Mouse (Mus musculus) neural tube, embryonic 15.5 days (tissue): ENCODE data around the gene Arl4c. TPM values are rescaled to one million over a fixed set of nuclear protein-coding genes. Genes with fewer than 3 reads are reported as not detected.

ENCODE experiments used
- ATAC-seq: fragments of 200-750 bp; cut with Nextera tagmentation; 2 replicates; pipeline ENCODE4 v1.8.0; 2017; ENCODE audit warnings: mild to moderate bottlenecking, moderate TSS enrichment, moderate library complexity; ENCODE audit not compliant: low FRiP score
- H3K27ac ChIP-seq: fragments of 300-500 bp; sonication (generic); replicated peaks from 2 replicates; pipeline ENCODE4 v1.5.1; 2015; ENCODE audit warnings: mild to moderate bottlenecking, inconsistent platforms
- H3K27me3 ChIP-seq: fragments of 300-500 bp; sonication (generic); replicated peaks from 2 replicates; pipeline ENCODE4 v1.6.1; 2015; ENCODE audit warnings: inconsistent platforms
- H3K36me3 ChIP-seq: fragments of 300-500 bp; sonication (generic); 2 replicates; pipeline ENCODE4 v1.6.1; 2015; ENCODE audit warnings: inconsistent platforms
- H3K4me1 ChIP-seq: fragments of 300-500 bp; sonication (generic); 2 replicates; pipeline ENCODE4 v1.6.1; 2015; ENCODE audit warnings: inconsistent platforms
- H3K4me2 ChIP-seq: fragments of 300-500 bp; sonication (generic); 2 replicates; pipeline ENCODE4 v1.6.1; 2015; ENCODE audit warnings: inconsistent platforms, mild to moderate bottlenecking, moderate library complexity
- H3K4me3 ChIP-seq: fragments of 300-500 bp; sonication (generic); replicated peaks from 2 replicates; pipeline ENCODE4 v1.5.1; 2015; ENCODE audit warnings: mild to moderate bottlenecking, inconsistent platforms
- H3K9ac ChIP-seq: fragments of 300-500 bp; sonication (generic); replicated peaks from 2 replicates; pipeline ENCODE4 v1.6.1; 2015; ENCODE audit warnings: mild to moderate bottlenecking, inconsistent platforms
- H3K9me3 ChIP-seq: fragments of 300-500 bp; sonication (generic); replicated peaks from 2 replicates; pipeline ENCODE4 v1.6.1; 2016; ENCODE audit warnings: inconsistent platforms
- WGBS: fragments of 180-500 bp; shearing (Covaris S2); methylation state at CpG from one replicate; pipeline ENCODE4 v1.1.7; 2015; ENCODE audit warnings: mixed read lengths; 5-methylcytosine and 5-hydroxymethylcytosine counted together
- polyA plus RNA-seq: library from polyadenylated mRNA; unstranded; fragments of >200 nt; fragmentation: Nextera tagmentation; extraction: Ambion mirVana; gene quantifications from 2 replicates; pipeline ENCODE4 v1.2.1, GENCODE M21; 2015

Gene Arl4c
- polyA plus RNA-seq, 1 experiment from 2014 or later: 43.5 TPM

DNA sequence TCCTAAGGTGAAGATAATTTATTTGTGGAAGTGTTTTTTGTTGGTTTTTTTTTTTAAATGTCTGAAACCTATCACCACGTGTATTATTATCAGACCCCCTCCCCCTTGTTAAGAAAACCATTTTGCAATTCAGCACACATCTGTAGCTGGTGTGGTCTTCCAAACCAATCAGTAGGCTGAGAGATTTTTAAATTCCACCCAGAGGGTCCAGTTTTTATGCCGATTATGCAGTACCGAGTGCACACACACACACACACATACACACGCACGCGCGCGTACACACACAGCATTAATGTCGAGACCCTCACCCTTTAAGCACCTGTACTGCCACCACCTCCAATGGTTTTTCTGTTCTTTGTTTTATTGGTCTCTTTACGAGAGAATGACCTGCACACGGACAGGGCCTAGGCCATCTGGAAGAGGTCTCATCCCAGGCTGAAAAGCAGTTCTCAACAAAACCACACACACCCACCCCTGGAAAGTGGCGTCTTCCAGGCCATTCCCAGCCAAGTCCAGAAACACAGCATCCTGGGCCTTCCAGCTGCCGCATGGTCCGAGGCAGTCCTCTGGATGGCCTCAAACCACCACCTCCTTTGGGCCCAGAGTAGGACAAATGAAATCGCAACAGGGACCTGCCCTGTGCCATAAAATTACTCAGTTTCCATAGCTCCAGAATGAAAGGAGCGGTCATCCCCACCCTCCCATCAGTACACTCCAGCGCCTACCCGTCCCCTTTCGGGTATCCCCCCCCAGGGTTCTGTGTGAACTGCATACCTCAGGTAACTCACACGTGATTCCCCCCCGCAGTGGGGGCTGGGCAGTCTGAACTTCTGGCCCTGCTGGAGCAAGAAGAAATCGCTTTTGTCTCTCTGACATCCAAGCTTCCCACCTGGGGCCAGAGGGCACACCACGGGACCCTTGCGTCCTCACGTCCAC is 1.9 kb downstream of the Arl4c start:
- 3% methylated on average over 25 of the region's 25 CpGs for WGBS
- H3K4me1 ChIP-seq: peaks cover 31% of the 10 kb centered on the region

DNA sequence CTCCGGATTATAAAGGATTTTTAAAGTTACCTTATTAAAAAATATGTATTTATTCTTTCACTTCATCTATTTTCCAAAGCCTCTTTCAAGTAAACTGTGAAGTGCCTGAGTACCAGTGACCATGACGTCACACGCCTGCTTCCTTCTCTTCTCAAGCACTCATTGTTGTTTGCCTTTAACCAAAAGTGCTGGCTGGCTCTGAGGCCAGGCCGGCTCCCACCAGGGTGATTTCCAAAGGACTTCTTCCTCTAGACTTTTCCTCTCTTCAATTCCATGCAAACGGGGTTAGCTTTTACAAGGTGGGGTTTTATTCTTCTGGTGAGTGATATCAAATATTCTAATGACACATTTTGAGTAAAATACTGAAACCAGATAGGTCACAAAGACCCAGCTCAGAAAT is 2.6 kb downstream of the Arl4c start:
- peak overlapping the region; percentile 92 for H3K4me3 ChIP-seq
- peak overlapping the region; percentile 99 for H3K9ac ChIP-seq
- H3K9me3 ChIP-seq: no peaks in the 10 kb centered on the region
- H3K36me3 ChIP-seq: peaks cover 6% of the 10 kb centered on the region; the same call in 1 of the 2 replicates
- ATAC-seq: no peak
- H3K4me1 ChIP-seq: peaks cover 31% of the 10 kb centered on the region
- H3K4me2 ChIP-seq: peak overlapping the region; percentile 67
- no peaks in the 10 kb centered on the region for H3K27me3 ChIP-seq
- H3K27ac ChIP-seq: peak overlapping the region; percentile 98
- WGBS: 3% methylated on average over 5 of the region's 5 CpGs

More for the DNA sequence above, 1.9 kb downstream of the Arl4c start:
- ATAC-seq: peak; percentile 25; the same call in 1 of the 2 replicates
- peak overlapping the region; percentile 92 for H3K4me3 ChIP-seq
- peak overlapping the region; percentile 98 for H3K27ac ChIP-seq
- H3K27me3 ChIP-seq: no peaks in the 10 kb centered on the region
- peak overlapping the region; percentile 67 for H3K4me2 ChIP-seq
- no peaks in the 10 kb centered on the region for H3K9me3 ChIP-seq
- H3K36me3 ChIP-seq: peaks cover 6% of the 10 kb centered on the region; the same call in 1 of the 2 replicates
- peak overlapping the region; percentile 99 for H3K9ac ChIP-seq

DNA sequence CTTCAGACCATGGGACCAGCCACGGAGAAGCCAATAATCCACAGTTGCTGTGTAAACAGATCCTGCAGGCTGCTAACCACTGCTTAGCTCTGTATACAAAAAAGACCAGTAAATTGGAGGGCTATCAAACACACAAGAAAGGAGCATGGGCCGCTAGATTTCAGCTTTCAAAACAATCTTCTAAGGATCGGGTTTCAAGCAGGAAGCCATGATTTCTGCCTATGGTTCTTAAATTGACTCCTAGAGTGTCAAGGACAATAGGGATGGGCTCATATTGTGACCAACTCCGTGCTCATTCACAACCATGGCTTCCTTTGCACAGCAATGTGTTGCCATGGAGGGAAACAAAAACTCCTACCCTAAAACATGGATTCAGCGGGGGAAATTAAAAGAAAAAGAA is 3.1 kb downstream of the Arl4c start:
- Histone ChIP-seq H3K27me3 (no peaks in the 10 kb centered on the region), H3K4me3 (peak overlapping the region; percentile 92), H3K27ac (peak overlapping the region; percentile 98), H3K36me3 (peaks cover 6% of the 10 kb centered on the region; the same call in 1 of the 2 replicates), H3K9me3 (no peaks in the 10 kb centered on the region), H3K4me1 (peaks cover 31% of the 10 kb centered on the region), H3K4me2 (peak overlapping the region; percentile 67), H3K9ac (peak overlapping the region; percentile 99)
- 4% methylated on average over 5 of the region's 5 CpGs for WGBS
- no peak for ATAC-seq

DNA sequence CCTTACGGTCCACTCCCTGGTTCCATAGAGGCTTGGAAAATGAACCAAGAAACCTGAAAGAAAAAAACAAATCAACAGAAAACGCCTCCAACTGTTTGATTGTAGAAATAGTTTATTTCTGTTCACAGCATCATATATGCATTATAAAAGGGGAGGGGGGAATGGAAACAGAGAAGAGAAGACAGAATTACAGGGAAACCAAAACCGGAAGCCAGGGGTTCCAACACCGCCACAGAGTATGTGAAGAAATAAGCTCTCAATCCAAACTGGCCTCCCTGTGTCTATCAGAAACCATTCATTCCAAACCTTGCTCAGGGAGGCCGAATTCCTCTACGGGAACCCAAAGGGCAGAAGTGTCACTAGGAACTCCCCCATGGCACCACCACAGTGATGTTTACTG is 3.9 kb downstream of the Arl4c start:
- Histone ChIP-seq H3K36me3 (peaks cover 6% of the 10 kb centered on the region; the same call in 1 of the 2 replicates), H3K9me3 (no peaks in the 10 kb centered on the region), H3K4me2 (peak overlapping the region; percentile 67), H3K9ac (peak overlapping the region; percentile 99; the same call in 1 of the 2 replicates), H3K4me1 (peaks cover 31% of the 10 kb centered on the region), H3K27ac (no peak overlapping the region), H3K27me3 (no peaks in the 10 kb centered on the region), H3K4me3 (peak overlapping the region; percentile 92)
- ATAC-seq: no peak
- 77% methylated on average over 6 of the region's 6 CpGs for WGBS

DNA sequence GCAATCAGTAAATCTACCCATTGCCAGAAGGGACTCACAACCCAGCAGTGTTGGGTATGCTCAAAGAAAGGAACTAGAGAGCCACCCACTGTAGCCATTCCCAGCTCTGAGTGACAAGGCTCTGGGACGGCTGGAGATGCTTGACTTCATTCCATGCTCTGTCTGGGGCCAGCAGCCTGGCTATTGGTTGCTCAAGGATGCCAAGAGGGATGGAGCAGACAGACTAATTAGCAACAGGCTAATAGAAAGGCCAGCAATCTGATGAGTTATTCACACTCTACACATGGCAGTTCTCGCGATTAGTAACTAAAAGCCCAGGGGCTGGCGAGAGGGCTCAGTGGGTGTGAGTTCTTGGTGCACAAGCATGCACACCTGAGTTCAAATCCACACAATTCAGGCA is 5.6 kb downstream of the Arl4c start:
- Histone ChIP-seq H3K27ac (no peak overlapping the region), H3K9me3 (no peaks in the 10 kb centered on the region), H3K4me2 (no peak overlapping the region), H3K36me3 (peaks cover 6% of the 10 kb centered on the region; the same call in 1 of the 2 replicates), H3K4me3 (no peak overlapping the region), H3K27me3 (no peaks in the 10 kb centered on the region), H3K9ac (no peak overlapping the region), H3K4me1 (peaks cover 24% of the 10 kb centered on the region)
- ATAC-seq: no peak
- WGBS: 72% methylated on average over 4 of the region's 4 CpGs

DNA sequence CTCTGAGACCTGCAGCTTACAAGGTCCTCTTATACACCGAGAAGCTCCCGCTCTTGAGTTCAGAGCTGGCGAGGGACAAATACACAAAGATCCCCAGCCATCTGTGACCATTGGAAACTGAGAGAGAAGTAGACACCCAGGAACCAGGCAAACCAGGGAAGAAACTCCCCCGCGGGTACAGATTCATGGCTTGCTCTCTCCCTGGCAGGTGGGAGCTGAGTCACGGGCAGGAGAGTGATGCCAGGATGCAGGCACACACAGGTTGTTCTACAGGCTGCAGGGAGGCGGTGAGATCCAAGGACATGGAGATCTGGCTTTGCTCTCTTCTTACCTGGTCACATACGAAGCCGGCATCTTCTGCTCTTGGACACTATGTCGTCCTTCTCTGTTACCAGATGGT is 7.7 kb downstream of the Arl4c start:
- H3K36me3 ChIP-seq: peaks cover 6% of the 10 kb centered on the region; the same call in 1 of the 2 replicates
- no peak overlapping the region for H3K27ac ChIP-seq
- H3K4me3 ChIP-seq: no peak overlapping the region
- 89% methylated on average over 10 of the region's 10 CpGs for WGBS
- no peak for ATAC-seq
- no peak overlapping the region for H3K4me2 ChIP-seq
- no peak overlapping the region for H3K9ac ChIP-seq
- peaks cover 21% of the 10 kb centered on the region for H3K4me1 ChIP-seq
- no peaks in the 10 kb centered on the region for H3K9me3 ChIP-seq
- no peaks in the 10 kb centered on the region for H3K27me3 ChIP-seq

DNA sequence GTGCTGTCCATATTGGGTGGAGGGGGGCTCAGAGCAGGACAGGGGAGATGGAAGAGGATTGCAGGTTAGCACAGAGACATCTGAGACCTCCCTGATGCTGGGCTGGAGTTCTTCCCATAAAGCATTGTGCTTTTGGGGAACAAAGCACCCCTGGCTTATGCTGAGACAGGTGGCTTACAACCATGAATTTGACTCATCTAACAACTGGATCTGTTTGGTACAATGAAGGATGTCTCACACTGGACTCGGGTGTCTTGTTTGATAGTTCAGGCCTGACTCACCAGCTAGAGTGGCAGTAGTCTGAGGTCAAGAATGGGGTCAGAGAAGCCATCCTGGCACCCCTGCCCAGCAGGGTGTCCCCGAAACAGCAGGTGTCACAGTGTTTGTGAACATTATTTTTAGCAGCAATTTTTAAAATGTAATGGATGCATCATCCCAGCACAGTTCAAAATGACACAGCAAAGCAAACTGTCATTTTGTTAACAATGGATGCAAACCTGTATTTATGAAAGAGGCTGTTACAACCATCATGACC is 9.7 kb downstream of the Arl4c start:
- H3K4me1 ChIP-seq: peaks cover 5% of the 10 kb centered on the region
- no peaks in the 10 kb centered on the region for H3K27me3 ChIP-seq
- no peak for ATAC-seq
- 72% methylated on average over 2 of the region's 2 CpGs for WGBS
- no peak overlapping the region for H3K27ac ChIP-seq
- H3K4me2 ChIP-seq: no peak overlapping the region
- H3K9ac ChIP-seq: no peak overlapping the region
- H3K36me3 ChIP-seq: peaks cover 6% of the 10 kb centered on the region; the same call in 1 of the 2 replicates
- no peaks in the 10 kb centered on the region for H3K9me3 ChIP-seq
- H3K4me3 ChIP-seq: no peak overlapping the region

DNA sequence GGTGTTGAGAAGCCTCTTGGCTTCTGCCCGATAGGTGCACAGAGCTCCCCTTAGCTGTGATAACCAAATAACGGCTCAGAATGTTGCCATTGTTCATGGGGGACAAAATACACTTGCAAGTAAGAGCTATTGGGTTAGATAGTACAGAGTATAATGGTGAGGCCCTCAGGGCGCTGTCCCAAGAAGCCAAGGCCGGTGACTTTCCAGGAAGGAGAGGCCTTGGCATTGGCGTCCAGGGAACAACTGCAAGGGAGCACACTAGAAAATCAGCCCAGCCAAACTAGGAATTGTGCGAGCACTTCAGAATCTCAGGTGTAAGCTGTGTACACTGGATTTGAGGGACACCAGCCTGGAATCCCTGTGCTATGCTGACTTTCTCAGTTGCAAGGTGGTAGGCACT is 11.4 kb downstream of the Arl4c start:
- no peak overlapping the region for H3K9ac ChIP-seq
- H3K4me2 ChIP-seq: no peak overlapping the region
- WGBS: 91% methylated on average over 6 of the region's 6 CpGs
- no peak overlapping the region for H3K27ac ChIP-seq
- H3K9me3 ChIP-seq: no peaks in the 10 kb centered on the region
- H3K36me3 ChIP-seq: no peaks in the 10 kb centered on the region
- ATAC-seq: no peak
- no peaks in the 10 kb centered on the region for H3K4me1 ChIP-seq
- no peaks in the 10 kb centered on the region for H3K27me3 ChIP-seq
- H3K4me3 ChIP-seq: no peak overlapping the region

DNA sequence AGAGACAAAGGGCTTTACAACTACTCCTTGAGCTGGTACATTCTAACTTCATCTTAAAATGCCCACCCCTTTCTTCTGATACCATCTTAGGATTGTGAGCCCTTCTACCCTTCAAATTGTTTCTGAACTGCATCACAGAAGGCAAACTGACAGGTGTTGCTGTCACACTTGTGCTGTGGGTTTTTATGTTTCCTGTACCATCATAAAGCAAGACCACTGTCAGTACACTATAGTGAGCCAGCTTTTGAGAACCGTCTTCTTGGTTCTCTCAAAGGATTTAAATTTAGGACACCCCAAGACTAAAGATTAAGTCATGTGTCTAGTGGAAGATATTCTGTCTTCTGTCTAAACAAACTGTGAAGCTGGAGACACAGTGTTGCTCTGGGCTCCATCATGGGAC is 17.3 kb downstream of the Arl4c start:
- no peak overlapping the region for H3K4me2 ChIP-seq
- no peaks in the 10 kb centered on the region for H3K9me3 ChIP-seq
- H3K36me3 ChIP-seq: no peaks in the 10 kb centered on the region
- 93% methylated on average over 1 of the region's 1 CpGs for WGBS
- no peak overlapping the region for H3K27ac ChIP-seq
- H3K4me1 ChIP-seq: no peaks in the 10 kb centered on the region
- ATAC-seq: no peak
- H3K9ac ChIP-seq: no peak overlapping the region
- H3K27me3 ChIP-seq: no peaks in the 10 kb centered on the region
- H3K4me3 ChIP-seq: no peak overlapping the region

DNA sequence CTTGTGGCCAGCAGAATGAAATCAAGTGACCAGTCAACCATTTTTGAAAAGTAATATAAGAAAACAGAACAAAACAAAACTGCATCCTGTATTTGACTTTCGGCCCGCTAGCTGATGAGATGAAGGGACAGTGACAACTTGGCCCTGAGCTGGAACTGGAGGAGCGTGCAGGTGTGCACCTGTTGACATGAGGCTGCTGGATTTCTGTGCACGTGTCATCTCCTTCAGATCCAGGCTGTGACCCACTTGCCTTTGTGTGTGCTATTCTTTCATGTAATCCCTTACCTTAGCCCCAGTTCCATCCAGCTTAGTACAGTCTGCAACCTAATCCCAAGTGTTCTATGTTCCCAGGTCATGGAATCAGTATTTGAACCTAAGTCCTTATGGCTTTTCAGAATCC is 20.4 kb downstream of the Arl4c start:
- Histone ChIP-seq H3K4me3 (no peak overlapping the region), H3K36me3 (no peaks in the 10 kb centered on the region), H3K9ac (no peak overlapping the region), H3K27me3 (no peaks in the 10 kb centered on the region), H3K9me3 (no peaks in the 10 kb centered on the region), H3K4me1 (no peaks in the 10 kb centered on the region), H3K27ac (no peak overlapping the region), H3K4me2 (no peak overlapping the region)
- WGBS: 92% methylated on average over 4 of the region's 4 CpGs
- ATAC-seq: no peak

DNA sequence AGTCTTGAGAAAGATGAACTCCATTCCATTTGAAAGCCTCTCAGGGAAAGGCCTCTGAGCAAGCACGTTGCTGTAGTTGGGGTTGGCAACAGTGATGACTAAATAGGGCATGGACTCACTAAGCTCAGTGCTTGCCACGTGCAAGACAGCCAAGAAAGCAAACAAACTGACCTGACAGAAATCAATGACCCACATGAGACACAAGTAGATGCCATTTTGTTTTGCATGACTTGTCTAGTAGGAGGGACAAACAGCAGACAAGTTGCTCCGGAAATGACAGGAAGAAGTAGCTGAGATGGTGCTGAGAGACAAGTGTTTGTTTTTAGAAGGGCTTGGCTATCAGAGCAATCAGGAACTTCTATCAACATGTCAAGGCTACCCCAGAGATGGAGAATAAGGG is 21.2 kb downstream of the Arl4c start:
- ATAC-seq: no peak
- no peak overlapping the region for H3K4me2 ChIP-seq

DNA sequence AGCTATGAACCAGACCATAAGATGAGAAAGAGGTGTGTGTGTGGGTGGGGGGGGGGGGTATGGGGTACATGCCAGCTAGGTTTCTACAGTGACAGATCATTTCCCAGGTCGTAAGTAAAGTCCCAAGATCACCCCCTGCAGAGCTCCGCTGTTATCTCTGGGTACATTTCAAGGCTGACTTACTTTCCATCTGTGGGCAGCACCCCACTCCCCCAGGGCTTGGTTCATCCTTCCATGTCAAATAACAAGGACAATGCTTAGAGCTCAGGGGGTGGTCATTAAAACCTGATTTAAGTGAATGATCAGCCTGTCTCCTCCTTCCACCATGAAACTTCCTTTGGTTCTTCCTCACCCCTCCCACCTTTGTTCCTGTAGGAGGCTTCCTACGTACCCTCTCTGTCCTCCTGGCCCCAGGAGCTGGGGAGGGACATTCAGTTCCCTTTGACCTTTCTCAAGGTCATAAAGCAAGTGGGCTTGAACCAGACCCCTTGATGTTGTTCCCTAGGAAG is 23.7 kb downstream of the Arl4c start:
- ATAC-seq: no peak
- no peaks in the 10 kb centered on the region for H3K36me3 ChIP-seq
- 42% methylated on average over 3 of the region's 3 CpGs for WGBS
- H3K4me1 ChIP-seq: no peaks in the 10 kb centered on the region
- no peak overlapping the region for H3K4me3 ChIP-seq
- no peak overlapping the region for H3K27ac ChIP-seq
- no peaks in the 10 kb centered on the region for H3K27me3 ChIP-seq
- H3K4me2 ChIP-seq: no peak overlapping the region
- no peak overlapping the region for H3K9ac ChIP-seq
- no peaks in the 10 kb centered on the region for H3K9me3 ChIP-seq

More for the DNA sequence above, 21.2 kb downstream of the Arl4c start:
- no peak overlapping the region for H3K4me3 ChIP-seq
- H3K9me3 ChIP-seq: no peaks in the 10 kb centered on the region
- H3K9ac ChIP-seq: no peak overlapping the region
- no peak overlapping the region for H3K27ac ChIP-seq
- 69% methylated on average over 3 of the region's 3 CpGs for WGBS
- H3K4me1 ChIP-seq: no peaks in the 10 kb centered on the region
- no peaks in the 10 kb centered on the region for H3K27me3 ChIP-seq
- no peaks in the 10 kb centered on the region for H3K36me3 ChIP-seq
